Mouse (Mus musculus): ENCODE results near the gene Lrrc20. TPM values are rescaled to one million over a fixed set of nuclear protein-coding genes. Genes with fewer than 3 reads are reported as not detected.
"Not testable (repeated sequence)": the region's sequence is repeated elsewhere in the genome, so short reads cannot be mapped to it uniquely, and the experiment has no call there.

Gene Lrrc20
- 10 to 100 TPM; 32.7 to 43.3 (median 40.3) TPM for total RNA-seq (2022)

DNA sequence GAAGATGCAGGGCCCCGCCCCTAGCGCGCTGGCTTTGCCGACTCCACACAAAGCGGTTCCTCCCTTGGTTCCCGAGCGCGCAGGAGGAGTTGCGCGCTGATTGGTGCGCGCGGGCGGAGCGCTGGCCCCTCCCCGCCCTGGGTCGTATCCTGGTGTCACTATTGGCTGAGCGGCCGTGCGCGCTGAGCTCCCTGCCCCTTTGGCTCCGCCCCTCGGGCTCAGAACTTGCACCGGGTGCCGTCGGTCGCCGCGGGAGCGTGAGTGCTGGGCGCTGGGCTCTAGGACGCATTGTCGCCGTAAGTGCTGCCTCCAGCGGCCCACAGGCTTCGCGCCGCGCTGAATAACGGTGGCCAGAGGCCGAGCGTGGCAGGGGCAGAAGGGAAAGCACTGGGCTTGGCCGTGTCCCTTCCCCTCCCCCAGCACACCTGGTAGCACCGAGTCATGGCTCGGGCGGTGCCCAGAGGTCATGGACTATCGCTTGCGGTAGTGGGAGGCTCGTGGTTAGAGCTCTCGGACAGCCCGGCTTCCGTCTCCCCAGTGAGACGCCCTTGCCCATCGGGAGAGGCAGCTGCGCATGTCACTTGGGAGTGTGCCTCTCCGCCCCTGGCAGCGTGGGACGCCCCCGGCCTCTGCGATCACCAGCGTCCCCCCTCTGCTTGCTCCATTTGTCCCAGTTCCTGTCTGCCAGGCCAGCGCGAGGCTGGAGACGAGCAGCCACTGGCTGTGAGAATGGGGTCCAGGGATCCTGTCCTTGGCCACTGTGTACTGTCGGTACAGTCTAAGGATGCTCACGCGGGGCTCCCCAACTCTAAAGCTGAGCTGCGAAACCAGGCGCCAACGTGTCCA is at the start of gene Lrrc20:
TSS of gene Lrrc20 (plus strand) at position 208 of the 846 bp plus-strand sequence.
- peak; percentile 93 for DNase-seq (ENCODE audit: low spot score)

- DNase-seq (ENCODE audit: low spot score) = peak; percentile 84
These were observed 49.3 kb upstream of the Lrrc20 start for GRCm38 (mm10) chr10:61426251-61426757.

GRCm38 (mm10) chr10:61427951-61428350 is 47.6 kb upstream of the Lrrc20 start:
- no peak for DNase-seq (ENCODE audit: low spot score)

- DNase-seq (ENCODE audit: low spot score) = no peak
These were observed 47.2 kb upstream of the Lrrc20 start for GRCm38 (mm10) chr10:61428416-61428815.

GRCm38 (mm10) chr10:61429043-61429442 is 46.6 kb upstream of the Lrrc20 start:
- DNase-seq (ENCODE audit: low spot score) = no peak

- no peak for DNase-seq (ENCODE audit: low spot score)
These were observed 44.2 kb upstream of the Lrrc20 start for GRCm38 (mm10) chr10:61431375-61431774.

DNA sequence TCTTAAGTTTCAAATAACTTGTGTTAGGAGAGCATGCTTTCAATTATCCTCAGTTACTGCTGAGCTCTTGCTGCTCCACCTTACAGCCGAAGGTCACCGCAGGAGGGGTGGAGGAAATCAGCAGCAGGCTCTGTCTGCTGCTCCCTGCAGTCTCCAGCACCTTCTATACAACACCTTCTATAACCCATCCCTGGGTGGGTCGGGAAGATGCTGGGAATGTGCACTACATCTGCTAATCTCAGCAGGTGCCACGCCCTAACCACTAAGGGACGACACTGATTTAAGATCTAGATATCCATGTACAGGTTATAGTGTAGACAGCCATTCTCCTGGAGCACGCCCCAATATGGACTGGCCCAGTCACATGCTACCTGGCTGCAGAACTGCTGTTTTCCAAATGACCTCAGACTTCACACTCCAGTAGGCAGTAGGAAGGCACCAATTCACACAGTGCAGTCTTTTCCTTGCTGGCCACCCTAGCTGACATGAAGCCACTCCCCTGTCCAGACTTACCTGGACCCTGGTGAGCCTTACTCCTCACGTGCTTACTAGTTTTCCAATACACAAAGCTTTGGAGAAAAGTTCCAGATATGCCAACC is 35.3 kb upstream of the Lrrc20 start:
- DNase-seq (ENCODE audit: low spot score) = no peak

DNA sequence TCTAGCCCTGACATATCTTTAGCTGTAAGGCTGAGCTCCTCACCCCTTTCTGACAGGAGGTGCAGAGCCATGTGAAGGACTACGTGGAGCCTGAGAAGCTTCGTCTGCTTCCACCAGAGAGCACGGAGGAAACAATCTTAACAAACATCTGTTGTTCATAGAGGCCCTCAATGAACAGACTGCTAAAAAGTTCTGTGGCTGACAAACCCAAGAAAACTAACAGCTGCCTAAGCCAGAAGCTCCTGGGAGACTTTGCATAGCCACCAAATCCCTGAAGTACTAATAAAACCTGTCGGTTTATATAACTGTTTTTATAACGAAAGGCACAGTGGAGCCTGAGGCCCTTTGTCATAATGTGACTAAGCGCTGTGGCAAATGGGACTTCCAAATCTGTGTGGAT is 32.1 kb upstream of the Lrrc20 start:
- DNase-seq (ENCODE audit: low spot score) = no peak

DNA sequence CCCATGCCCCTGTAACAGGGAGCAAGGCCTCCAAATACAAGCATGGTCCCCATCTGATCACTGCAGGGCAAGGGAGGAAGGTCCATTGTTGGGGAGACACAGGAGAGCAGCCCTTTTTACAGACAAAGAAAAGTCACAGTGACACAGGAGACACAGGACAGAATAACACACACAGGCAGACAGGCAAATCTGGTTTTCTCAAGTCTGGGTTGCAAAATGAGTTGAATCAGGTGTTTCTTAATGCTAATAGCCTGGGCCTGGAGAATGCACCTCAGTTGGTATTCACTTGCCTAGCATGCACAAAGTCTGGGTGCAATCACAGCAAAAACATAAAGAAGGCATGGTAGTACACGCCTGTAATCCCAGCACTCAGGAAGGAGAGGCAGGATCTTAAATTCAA is 31.7 kb upstream of the Lrrc20 start:
- no peak for DNase-seq (ENCODE audit: low spot score)

GRCm38 (mm10) chr10:61445016-61445415 is 30.6 kb upstream of the Lrrc20 start:
- DNase-seq (ENCODE audit: low spot score) = no peak

DNA sequence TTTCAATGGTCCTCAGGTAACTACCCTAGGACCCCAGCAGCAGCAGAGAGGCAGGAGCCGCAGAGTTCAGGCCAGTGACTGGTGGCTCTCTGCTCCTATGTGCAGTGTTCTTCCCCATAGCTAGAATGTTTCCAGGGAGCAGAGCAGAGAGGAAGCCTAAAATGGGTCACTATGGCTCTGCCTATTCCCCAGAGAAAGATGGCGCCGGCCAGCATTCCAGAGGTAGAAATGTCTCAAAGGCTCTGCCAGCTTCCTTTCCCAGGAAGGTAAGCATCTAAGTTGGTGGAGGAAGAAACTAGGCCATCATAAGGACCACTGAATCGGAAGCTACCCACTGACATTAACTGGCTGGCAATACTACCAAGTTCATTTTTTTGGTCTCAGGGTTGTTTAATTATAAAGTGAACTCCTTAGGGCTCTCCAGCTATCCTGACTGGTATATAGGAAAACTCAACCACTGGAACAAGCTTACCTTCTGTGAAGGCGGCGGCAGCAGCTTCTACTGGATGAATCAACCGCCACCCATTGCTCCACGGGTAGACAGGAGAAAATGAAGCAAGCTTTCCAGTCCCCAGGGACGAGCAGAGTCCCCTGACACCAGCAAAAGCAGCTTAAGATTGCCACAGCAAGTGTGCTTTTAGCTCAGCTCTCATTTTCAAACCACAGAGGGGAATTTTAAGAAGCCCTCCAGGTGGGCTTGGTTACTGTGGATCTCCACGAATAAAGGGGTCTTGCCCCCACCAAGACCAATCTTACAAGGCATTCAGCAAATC is 27.8 kb upstream of the Lrrc20 start:
- peak; percentile 55 for DNase-seq (ENCODE audit: low spot score)

GRCm38 (mm10) chr10:61448834-61449233 is 26.8 kb upstream of the Lrrc20 start:
- DNase-seq (ENCODE audit: low spot score) = no peak

DNA sequence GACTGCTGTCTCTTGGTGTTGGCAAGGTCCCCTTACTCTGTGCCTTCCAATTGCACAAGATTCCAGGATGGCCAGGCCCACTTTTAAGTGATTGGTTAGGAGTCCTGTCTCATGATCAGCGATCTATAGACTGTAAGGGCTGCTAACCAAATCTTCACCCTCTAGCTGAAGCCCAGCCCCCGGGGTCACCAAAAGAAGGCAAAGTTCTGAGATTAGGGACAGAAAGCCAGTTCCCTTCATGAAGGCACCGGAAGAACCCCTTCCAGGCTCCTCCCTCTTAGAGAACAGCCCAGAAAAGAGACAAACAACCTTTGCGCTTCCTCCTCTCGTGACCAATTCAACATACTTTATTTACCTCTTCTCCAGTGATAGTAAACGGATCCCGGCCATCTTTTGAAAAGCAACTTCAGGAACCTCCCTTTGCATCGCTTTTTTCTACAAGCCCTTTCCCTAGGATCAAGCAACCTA is 24.1 kb upstream of the Lrrc20 start:
- DNase-seq (ENCODE audit: low spot score) = peak; percentile 45

DNA sequence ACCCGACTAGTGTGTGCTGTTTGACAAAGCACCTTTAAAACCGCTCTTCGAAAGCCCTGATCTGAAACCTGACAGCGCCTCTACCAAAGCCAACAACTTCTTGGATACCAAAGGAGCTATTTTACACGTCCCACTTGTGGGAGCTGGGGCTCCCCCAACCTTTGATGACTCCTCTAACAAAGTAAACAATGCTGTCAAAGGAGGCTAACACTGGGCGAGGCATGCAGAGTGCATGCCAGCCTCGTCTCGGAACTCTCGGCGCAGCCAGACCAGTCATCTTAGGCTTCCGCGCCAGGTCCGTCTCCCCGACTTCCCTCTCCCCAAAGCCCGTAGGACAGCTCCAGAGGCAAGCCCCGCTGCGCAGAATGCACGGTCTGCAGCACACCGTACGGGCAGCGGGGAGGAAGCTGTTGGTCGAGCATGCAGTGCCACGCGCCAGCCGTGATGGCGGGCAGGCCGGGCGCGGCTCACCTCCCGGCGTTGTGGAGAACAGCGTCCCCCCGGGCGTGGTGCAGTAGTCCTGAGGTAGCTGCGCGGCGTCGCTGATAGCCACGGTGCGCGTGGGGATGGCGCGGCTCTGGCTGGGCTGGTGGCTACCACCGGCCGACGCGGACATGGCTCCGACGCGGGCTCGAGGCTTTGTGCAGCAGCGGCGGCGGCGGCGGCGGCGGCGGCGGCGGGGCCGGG is 23.5 kb upstream of the Lrrc20 start:
- DNase-seq (ENCODE audit: low spot score) = no peak

DNA sequence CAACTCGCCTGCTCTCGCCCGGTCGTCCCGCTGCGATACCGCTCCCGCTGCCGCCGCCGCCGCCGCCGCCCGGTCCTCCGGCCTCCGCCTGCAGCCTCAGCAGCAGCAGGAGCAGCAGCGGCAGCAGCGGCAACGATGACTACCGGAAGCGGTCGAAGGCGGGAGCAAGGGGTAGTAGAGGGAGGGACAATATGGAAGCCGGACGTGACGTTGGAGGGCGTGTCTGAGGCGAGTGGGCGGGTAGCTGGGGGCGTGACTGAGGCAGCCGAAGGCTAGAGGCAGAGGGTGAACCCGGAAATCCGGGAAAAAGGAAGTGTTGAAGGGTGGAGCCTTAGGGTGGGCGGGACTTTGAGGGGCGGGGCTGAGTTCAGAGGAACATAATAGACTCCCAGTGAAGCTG is 23.0 kb upstream of the Lrrc20 start, which contains the start of gene Eif4ebp2:
TSS of gene Eif4ebp2 (minus strand) at position 17 of the 400 bp plus-strand sequence.
- peak; percentile 100 for DNase-seq (ENCODE audit: low spot score)

DNA sequence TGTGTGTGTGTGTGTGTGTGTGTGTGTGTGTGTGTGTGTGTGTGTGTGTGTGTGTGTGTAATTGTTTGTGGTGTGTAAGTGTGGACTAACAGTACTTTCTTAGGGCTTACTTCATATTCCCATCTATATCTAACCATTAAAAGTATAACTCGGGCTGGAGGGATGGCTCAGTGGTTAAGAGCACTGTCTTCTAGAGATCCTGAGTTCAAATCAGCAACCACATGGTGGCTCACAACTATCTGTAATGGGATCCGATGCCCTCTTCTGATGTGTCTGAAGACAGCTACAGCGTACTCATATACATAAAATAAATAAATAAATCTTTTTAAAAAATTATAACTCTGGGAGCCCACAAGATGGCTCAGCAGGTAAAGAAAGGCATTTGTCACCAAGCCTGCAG is 22.4 kb upstream of the Lrrc20 start:
- DNase-seq (ENCODE audit: low spot score) = not testable (repeated sequence)

GRCm38 (mm10) chr10:61457182-61457581 is 18.4 kb upstream of the Lrrc20 start:
- no peak for DNase-seq (ENCODE audit: low spot score)

GRCm38 (mm10) chr10:61465009-61465408 is 10.6 kb upstream of the Lrrc20 start:
- DNase-seq (ENCODE audit: low spot score) = no peak

GRCm38 (mm10) chr10:61466242-61466641 is 9.4 kb upstream of the Lrrc20 start:
- no peak for DNase-seq (ENCODE audit: low spot score)

- no peak for DNase-seq (ENCODE audit: low spot score)
These were observed 8.7 kb upstream of the Lrrc20 start for GRCm38 (mm10) chr10:61466873-61467272.

- DNase-seq (ENCODE audit: low spot score) = no peak
These were observed 6.7 kb upstream of the Lrrc20 start for GRCm38 (mm10) chr10:61468900-61469299.
